Mouse (Mus musculus) E14TG2a.4 (cell line): ENCODE measurements at regions not wholly inside any gene's neighbourhood (a gene's known extent, or its start where the extent isn't known, plus 50 kb on each side); places are given as distances from the start of the nearest gene placed in this dataset.

ENCODE experiments used
- H3K27me3 ChIP-seq: 2 replicates; pipeline ENCODE4 v1.6.1; 2014; ENCODE audit warnings: low read length, control low read depth; ENCODE audit not compliant: insufficient read depth
- H3K36me3 ChIP-seq: 2 replicates; pipeline ENCODE4 v1.6.1; 2014; ENCODE audit warnings: low read length, control low read depth; ENCODE audit not compliant: insufficient read depth
- H3K4me1 ChIP-seq: replicated peaks from 2 replicates; pipeline ENCODE4 v1.6.1; 2014; ENCODE audit warnings: low read depth, low read length, control low read depth
- H3K4me3 ChIP-seq: replicated peaks from 2 replicates; pipeline ENCODE4 v1.5.1; 2014; ENCODE audit warnings: mild to moderate bottlenecking, low read length
- H3K9me3 ChIP-seq: 2 replicates; pipeline ENCODE4 v1.6.1; 2014; ENCODE audit warnings: low read length, control low read depth
- CTCF ChIP-seq: conservative IDR thresholded peaks from 2 replicates; pipeline ENCODE4 v1.5.1; 2014; ENCODE audit warnings: low read length
- NANOG ChIP-seq: IDR thresholded peaks from 2 replicates; pipeline ENCODE4 v1.6.1; 2014; ENCODE audit warnings: borderline replicate concordance, low read length, mixed read lengths
- POU5F1 ChIP-seq: IDR thresholded peaks from 2 replicates; pipeline ENCODE4 v1.6.1; 2014; ENCODE audit warnings: low read length, borderline replicate concordance

DNA sequence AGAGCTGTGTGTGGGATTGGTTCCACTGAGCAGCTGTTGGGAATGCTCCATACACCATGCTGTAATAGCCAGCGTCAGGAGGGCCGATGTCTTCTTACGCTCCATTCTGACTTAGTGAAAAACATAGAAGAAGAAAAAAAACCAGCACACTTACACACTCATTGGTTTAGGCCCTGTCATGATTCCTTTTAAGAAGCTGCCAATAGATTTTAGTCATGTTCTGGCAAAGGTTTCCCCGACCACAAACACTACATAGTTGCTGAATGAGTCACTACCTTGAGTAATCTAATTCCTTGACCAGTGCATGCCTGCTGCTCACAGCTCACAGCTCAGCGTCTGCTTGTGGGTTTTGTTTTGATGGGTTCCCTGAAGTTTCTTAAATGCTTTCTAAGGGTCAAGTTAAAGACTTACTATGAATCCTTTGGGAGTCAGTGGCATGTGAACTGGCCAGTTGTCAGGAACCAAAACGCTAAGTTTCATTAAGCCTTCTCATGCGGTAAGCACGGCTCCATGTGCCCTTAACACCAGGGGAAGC is 58.8 kb upstream of the Bach2 start:
- Histone ChIP-seq H3K27me3 (no peaks in the 10 kb centered on the region), H3K4me1 (peaks cover 31% of the 10 kb centered on the region), H3K36me3 (no peaks in the 10 kb centered on the region), H3K4me3 (no peak overlapping the region), H3K9me3 (peaks cover 6% of the 10 kb centered on the region; the same call in 1 of the 2 replicates)
- TF ChIP-seq NANOG (no peak), POU5F1 (no peak), CTCF (no peak)

- Histone ChIP-seq H3K36me3 (no peaks in the 10 kb centered on the region), H3K27me3 (peaks cover 4% of the 10 kb centered on the region; the same call in 1 of the 2 replicates), H3K4me3 (no peak overlapping the region), H3K9me3 (peaks cover 5% of the 10 kb centered on the region; the same call in 1 of the 2 replicates), H3K4me1 (peaks cover 7% of the 10 kb centered on the region)
- TF ChIP-seq CTCF (no peak), POU5F1 (no peak), NANOG (no peak)
Measured at GRCm38 (mm10) chr4:32183791-32184190, 54.8 kb upstream of the Bach2 start.

- no peaks in the 10 kb centered on the region for H3K36me3 ChIP-seq
- peaks cover 5% of the 10 kb centered on the region; the same call in 1 of the 2 replicates for H3K9me3 ChIP-seq
- TF ChIP-seq CTCF: no peak
- no peak for TF ChIP-seq NANOG
- TF ChIP-seq POU5F1: no peak
- H3K4me1 ChIP-seq: peaks cover 7% of the 10 kb centered on the region
- no peak overlapping the region for H3K4me3 ChIP-seq
- H3K27me3 ChIP-seq: peaks cover 12% of the 10 kb centered on the region; the same call in 1 of the 2 replicates
Measured at GRCm38 (mm10) chr4:32185986-32186385, 52.6 kb upstream of the Bach2 start.

DNA sequence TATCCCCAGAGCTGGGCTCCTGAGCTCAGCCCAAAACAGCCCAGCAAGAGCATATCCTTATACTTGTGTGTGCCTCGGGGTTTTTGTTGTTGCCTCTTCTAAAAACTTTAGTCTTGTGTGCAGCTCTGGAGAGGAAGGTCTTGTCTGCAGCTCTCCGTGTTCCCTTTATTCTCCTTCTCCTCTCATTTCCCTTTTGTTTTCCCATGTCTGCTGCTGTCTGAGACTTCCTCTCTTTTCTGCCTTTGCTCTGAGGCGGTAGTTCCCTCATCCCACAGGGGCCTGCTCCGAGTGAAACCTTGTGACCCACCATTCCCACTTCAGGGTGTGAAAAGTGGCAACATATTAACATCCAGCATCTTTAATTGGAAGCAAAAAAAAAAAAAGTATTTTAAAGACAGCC is 51.5 kb upstream of the Bach2 start:
- Histone ChIP-seq H3K4me1 (peaks cover 7% of the 10 kb centered on the region), H3K9me3 (no peaks in the 10 kb centered on the region), H3K27me3 (peaks cover 15% of the 10 kb centered on the region; the same call in 1 of the 2 replicates), H3K4me3 (no peak overlapping the region), H3K36me3 (no peaks in the 10 kb centered on the region)
- TF ChIP-seq NANOG (no peak), POU5F1 (no peak), CTCF (no peak)

GRCm38 (mm10) chr4:32188076-32188475 is 50.5 kb upstream of the Bach2 start:
- Histone ChIP-seq H3K9me3 (no peaks in the 10 kb centered on the region), H3K27me3 (peaks cover 15% of the 10 kb centered on the region; the same call in 1 of the 2 replicates), H3K4me1 (peaks cover 7% of the 10 kb centered on the region), H3K4me3 (no peak overlapping the region), H3K36me3 (no peaks in the 10 kb centered on the region)
- TF ChIP-seq NANOG (no peak), CTCF (no peak), POU5F1 (no peak)

- no peak overlapping the region for H3K4me3 ChIP-seq
- no peaks in the 10 kb centered on the region for H3K36me3 ChIP-seq
- TF ChIP-seq POU5F1: no peak
- TF ChIP-seq CTCF: no peak
- TF ChIP-seq NANOG: no peak
- H3K9me3 ChIP-seq: no peaks in the 10 kb centered on the region
- H3K4me1 ChIP-seq: peaks cover 7% of the 10 kb centered on the region
- H3K27me3 ChIP-seq: peaks cover 15% of the 10 kb centered on the region; the same call in 1 of the 2 replicates
Measured at GRCm38 (mm10) chr4:32188752-32189415, 49.7 kb upstream of the Bach2 start.
